Mouse (Mus musculus): ENCODE results near the gene Pum1.

- TF ChIP-seq CTCF (IDR thresholded peaks at IDR 0.05; ENCODE audit: insufficient read depth, low read depth, low read length) (no peak), POLR2A (IDR thresholded peaks at IDR 0.05; ENCODE audit: insufficient read depth, low read depth, low read length) (no peak)
Observed at GRCm38 (mm10) chr4:130645426-130645825, 17.7 kb upstream of the Pum1 start.

All from olfactory bulb, adult 2 months (tissue).